In genomic region chr13:51697455-51697854, GRCm38 (mm10) we compare ENCODE assay signal across 16 mouse cellular contexts. TPM values are rescaled to one million over a fixed set of nuclear protein-coding genes. Genes with fewer than 3 reads are reported as not detected.
DNase-seq lines count a peak whose midpoint lies in the region; ATAC-seq and TF ChIP-seq lines count a peak whose summit lies in the region.
"Had no signal": no experiment of that assay in that cellular context is flagged by ENCODE, and none has a peak within 500 bp of the region (broad histone marks: within the 10 kb centered on the region; RNA-seq: fewer than 3 reads in every experiment).

No protein-coding gene starts in this region.

- no peak overlapping the region for H3K9ac ChIP-seq in heart, postnatal 0 days (replicated peaks; ENCODE audit: low read depth, low read length)
- H3K9ac ChIP-seq in neural tube, embryonic 12.5 days, result 0 out of 2 replicates have a peak overlapping the region, but pooled peaks have one; percentile 13
- no peak overlapping the region; the same call in 1 of the 2 replicates for H3K9ac ChIP-seq in liver, embryonic 14.5 days (replicated peaks)
- H3K9ac ChIP-seq: forebrain, embryonic 15.5 days had no signal

- TF ChIP-seq EP300 in heart, postnatal 0 days (IDR thresholded peaks at IDR 0.05; ENCODE audit: low read depth), result no peak
- TF ChIP-seq EP300 in liver, embryonic 14.5 days (IDR thresholded peaks at IDR 0.05; ENCODE audit: low read depth), result no peak

- no peak for DNase-seq in heart, postnatal 0 days (ENCODE audit: low spot score)
- no peak for DNase-seq in heart, postnatal 36 days
- no peak for DNase-seq in neural tube, embryonic 10.5 days (ENCODE audit: extremely low spot score, low spot score)
- DNase-seq in liver, embryonic 14.5 days (ENCODE audit: low read depth in 3 of 3, low spot score in 3 of 3), result no peak
- DNase-seq in left cerebral cortex, adult 8-10 months (ENCODE audit: low spot score in 2 of 2), result no peak
- no peak for DNase-seq in lung, postnatal 4 days
- DNase-seq: adrenal gland, adult 8-10 months; cerebellum, adult 18-20 months; kidney, adult 9 months; lung, adult 18-20 months; thymus, postnatal 14 days had no signal

- 38% methylated on average over 6 of the region's 6 CpGs for WGBS in heart, postnatal 0 days
- 85% methylated on average over 6 of the region's 6 CpGs for WGBS in neural tube, embryonic 12.5 days
- WGBS in liver, embryonic 14.5 days (ENCODE audit: insufficient replicate concordance), result 57% methylated on average over 6 of the region's 6 CpGs

- H3K27ac ChIP-seq in heart, postnatal 0 days (ENCODE audit: low read depth), result peak overlapping the region; percentile 58; the same call in 1 of the 2 replicates
- no peak overlapping the region for H3K27ac ChIP-seq in neural tube, embryonic 12.5 days
- H3K27ac ChIP-seq in liver, embryonic 14.5 days, result no peak overlapping the region
- H3K27ac ChIP-seq: forebrain, embryonic 15.5 days; left cerebral cortex, adult 2 months had no signal

- intact Hi-C loops in heart, postnatal 36 days (cut with DNase I), result no loop called here

- H3K9me3 ChIP-seq in heart, postnatal 0 days (replicated peaks; ENCODE audit: control insufficient read depth, low read length), result no peaks in the 10 kb centered on the region
- H3K9me3 ChIP-seq in neural tube, embryonic 12.5 days, result no peaks in the 10 kb centered on the region
- no peaks in the 10 kb centered on the region for H3K9me3 ChIP-seq in liver, embryonic 14.5 days (ENCODE audit: control insufficient read depth, low read length)
- H3K9me3 ChIP-seq: forebrain, embryonic 15.5 days had no signal

- H3K4me2 ChIP-seq in heart, postnatal 0 days (ENCODE audit: low read depth, low read length), result no peak overlapping the region
- no peak overlapping the region for H3K4me2 ChIP-seq in neural tube, embryonic 12.5 days (replicated peaks)
- no peak overlapping the region for H3K4me2 ChIP-seq in liver, embryonic 14.5 days (ENCODE audit: low read depth)
- H3K4me2 ChIP-seq: forebrain, embryonic 15.5 days had no signal

- peaks cover 13% of the 10 kb centered on the region for H3K4me1 ChIP-seq in heart, postnatal 0 days (ENCODE audit: control insufficient read depth, insufficient read depth)
- no peaks in the 10 kb centered on the region for H3K4me1 ChIP-seq in neural tube, embryonic 12.5 days
- peaks cover 14 to 22% of the 10 kb centered on the region in 2 experiments for H3K4me1 ChIP-seq in liver, embryonic 14.5 days (replicated peaks; ENCODE audit: control insufficient read depth in 2 of 2, insufficient read depth in 2 of 2, low read length in 1 of 2)
- H3K4me1 ChIP-seq: forebrain, embryonic 15.5 days had no signal

- TF ChIP-seq CTCF in heart, postnatal 0 days (IDR thresholded peaks at IDR 0.05; ENCODE audit: low read depth), result no peak
- no peak for TF ChIP-seq CTCF in liver, embryonic 14.5 days (IDR thresholded peaks at IDR 0.05; ENCODE audit: low read depth)

- no peak overlapping the region for H3K4me3 ChIP-seq in heart, postnatal 0 days (ENCODE audit: low read depth, low read length)
- no peak overlapping the region for H3K4me3 ChIP-seq in neural tube, embryonic 12.5 days
- no peak overlapping the region for H3K4me3 ChIP-seq in liver, embryonic 14.5 days (ENCODE audit: insufficient read depth in 1 of 2, low read depth in 2 of 2, low read length in 2 of 2)
- H3K4me3 ChIP-seq: forebrain, embryonic 15.5 days; left cerebral cortex, adult 2 months had no signal

- no peaks in the 10 kb centered on the region for H3K27me3 ChIP-seq in heart, postnatal 0 days (ENCODE audit: control insufficient read depth, insufficient read depth, low read length)
- no peaks in the 10 kb centered on the region for H3K27me3 ChIP-seq in neural tube, embryonic 12.5 days (replicated peaks)
- no peaks in the 10 kb centered on the region for H3K27me3 ChIP-seq in liver, embryonic 14.5 days (ENCODE audit: control insufficient read depth, insufficient read depth, low read length)
- H3K27me3 ChIP-seq: forebrain, embryonic 15.5 days had no signal

- ATAC-seq in heart, postnatal 0 days (ENCODE audit: insufficient read depth, low read depth), result 0 out of 2 replicates have a peak, but pooled peaks have one; percentile 63
- no peak for ATAC-seq in neural tube, embryonic 12.5 days (ENCODE audit: low FRiP score, low read depth)
- ATAC-seq in liver, embryonic 14.5 days (ENCODE audit: insufficient read depth), result peak; percentile 16; the same call in 1 of the 2 replicates
- ATAC-seq: CD4-positive, CD25-positive, alpha-beta regulatory T cell, adult 4 months; forebrain, embryonic 15.5 days; inflammation-experienced regulatory T-cells, adult 6 months had no signal

- 0 out of 2 replicates have a peak, but pooled peaks cover 8% of the 10 kb centered on the region for H3K36me3 ChIP-seq in heart, postnatal 0 days (replicated peaks; ENCODE audit: control insufficient read depth, insufficient read depth, low read length)
- H3K36me3 ChIP-seq in neural tube, embryonic 12.5 days, result peaks cover 11% of the 10 kb centered on the region; the same call in 1 of the 2 replicates
- no peaks in the 10 kb centered on the region for H3K36me3 ChIP-seq in liver, embryonic 14.5 days (replicated peaks; ENCODE audit: control insufficient read depth, insufficient read depth, low read depth)

RNA-seq across cellular contexts. Expression of gene Secisbp2, which starts 46.0 kb away (rescaled TPM):
- total RNA-seq in heart, postnatal 0 days (2014; rRNA removed; ENCODE audit: low replicate concordance), result 15.1 and 29.8 TPM in 2 replicates
- polyA plus RNA-seq in heart, postnatal 0 days (2015; fragmentation: Nextera tagmentation; extraction: Ambion mirVana), result 23.9 and 27.7 TPM in 2 replicates
- total RNA-seq in heart, postnatal 36 days (2021), result 10 to 100 TPM; 12.6 to 14.2 TPM
- 25.9 and 33.3 TPM in 2 replicates for polyA plus RNA-seq in neural tube, embryonic 12.5 days (2016; fragmentation: Nextera tagmentation; extraction: Ambion mirVana)
- polyA plus RNA-seq in liver, embryonic 14.5 days (2012; rRNA removed), result 8.5 and 12.2 TPM in 2 replicates
- 11.8 and 12.5 TPM in 2 replicates for polyA plus RNA-seq in liver, embryonic 14.5 days (2014; fragmentation: Nextera tagmentation; extraction: Ambion mirVana)
- total RNA-seq in left cerebral cortex, adult 8-10 months (2022), result 10 to 100 TPM; 16.8 to 18.7 (median 17.9) TPM

RNA-seq across cellular contexts. Expression of gene Cks2, which starts 52.4 kb away (rescaled TPM):
- 199 and 228 TPM in 2 replicates for total RNA-seq in heart, postnatal 0 days (2014; rRNA removed; ENCODE audit: low replicate concordance)
- polyA plus RNA-seq in heart, postnatal 0 days (2015; fragmentation: Nextera tagmentation; extraction: Ambion mirVana), result 101 and 105 TPM in 2 replicates
- 1 to 10 TPM; 1.6 to 1.8 TPM for total RNA-seq in heart, postnatal 36 days (2021)
- 177 and 181 TPM in 2 replicates for polyA plus RNA-seq in neural tube, embryonic 12.5 days (2016; fragmentation: Nextera tagmentation; extraction: Ambion mirVana)
- polyA plus RNA-seq in liver, embryonic 14.5 days (2012; rRNA removed), result 241 and 279 TPM in 2 replicates
- polyA plus RNA-seq in liver, embryonic 14.5 days (2014; fragmentation: Nextera tagmentation; extraction: Ambion mirVana), result 487 and 490 TPM in 2 replicates
- 1 to 10 TPM; 1.5 to 4.0 (median 3.0) TPM for total RNA-seq in left cerebral cortex, adult 8-10 months (2022)

Comparison
In these comparisons a context has a peak if more than half of its experiments do, and no peak if none do; other contexts are left out.
1. RNA of gene Cks2, which starts 52.4 kb away (total RNA-seq): 199 to 228 TPM in heart, postnatal 0 days; 1.5 to 4.0 TPM in left cerebral cortex, adult 8-10 months and 1.6 to 1.8 TPM in heart, postnatal 36 days; every median in the first group is over 10 times any median in the second.